Mouse (Mus musculus) CH12.LX (cell line): ENCODE measurements around the gene Pwwp2b. TPM values are rescaled to one million over a fixed set of nuclear protein-coding genes. Genes with fewer than 3 reads are reported as not detected.

ENCODE experiments used
- DNase-seq: peaks from one replicate; pipeline ENCODE4 v3.0.0-alpha.2; 2013; ENCODE audit errors: extremely low read depth
- H3K27ac ChIP-seq: 2 replicates; pipeline ENCODE4 v1.5.1; 2012; ENCODE audit warnings: low read depth, mild to moderate bottlenecking, control low read depth, moderate library complexity; ENCODE audit not compliant: insufficient read depth
- H3K27me3 ChIP-seq: replicated peaks from 2 replicates; pipeline ENCODE3; 2012; ENCODE audit warnings: inconsistent platforms
- H3K36me3 ChIP-seq, 2 experiments: replicated peaks in 1 of 2; 2 replicates each; pipeline versions ENCODE3 to v1.6.1; 2012; ENCODE audit warnings: inconsistent platforms in 1 of 2, low read length in 1 of 2, mild to moderate bottlenecking in 1 of 2, mixed read lengths in 1 of 2, moderate library complexity in 1 of 2; ENCODE audit not compliant: control insufficient read depth in 1 of 2, insufficient read depth in 1 of 2
- H3K4me1 ChIP-seq, 2 experiments: 2 replicates each; pipeline ENCODE4 v1.6.1; 2012; ENCODE audit warnings: inconsistent platforms in 1 of 2, moderate library complexity in 1 of 2; ENCODE audit not compliant: insufficient read depth in 2 of 2, control insufficient read depth in 1 of 2
- H3K4me2 ChIP-seq: 2 replicates; pipeline ENCODE4 v1.6.1; 2012; ENCODE audit warnings: low read depth, mild to moderate bottlenecking, control low read depth; ENCODE audit not compliant: poor library complexity, insufficient read depth, severe bottlenecking
- H3K4me3 ChIP-seq, 3 experiments: fragments of 150-350 bp in 1 of 3; sonication (generic) in 1 of 3; replicated peaks in 1 of 3; 2 replicates each; pipeline versions ENCODE3 to v1.5.1; 2011 to 2012; ENCODE audit warnings: low read depth in 2 of 3, low read length in 2 of 3, mild to moderate bottlenecking in 2 of 3, moderate library complexity in 2 of 3, control low read depth in 1 of 3, improper control_type of control experiment in 1 of 3, inconsistent platforms in 1 of 3, mixed read lengths in 1 of 3; ENCODE audit not compliant: poor library complexity in 1 of 3
- H3K79me2 ChIP-seq: replicated peaks from 2 replicates; pipeline ENCODE4 v1.6.1; 2012; ENCODE audit warnings: mild to moderate bottlenecking, moderate library complexity; ENCODE audit not compliant: control insufficient read depth, poor library complexity, insufficient read depth, severe bottlenecking; ENCODE audit errors: extremely low read depth
- H3K9ac ChIP-seq: 2 replicates; pipeline ENCODE4 v1.6.1; 2012; ENCODE audit warnings: low read depth, mild to moderate bottlenecking, control low read depth, moderate library complexity; ENCODE audit not compliant: insufficient read depth
- H3K9me3 ChIP-seq: replicated peaks from 2 replicates; pipeline ENCODE3; 2012; ENCODE audit warnings: low read length, inconsistent platforms, mixed read lengths
- CHD1 ChIP-seq: IDR thresholded peaks from 2 replicates; pipeline ENCODE4 v1.6.1; 2012; ENCODE audit warnings: low read depth, low read length, improper control_type of control experiment, inconsistent platforms
- ETS1 ChIP-seq: conservative IDR thresholded peaks from 2 replicates; pipeline ENCODE4 v1.6.1; 2012; ENCODE audit warnings: low read depth, mild to moderate bottlenecking, inconsistent platforms, low read length, improper control_type of control experiment, moderate library complexity
- JUN ChIP-seq: IDR thresholded peaks from 2 replicates; pipeline ENCODE4 v1.6.1; 2011; ENCODE audit warnings: low read depth, mild to moderate bottlenecking, low read length, improper control_type of control experiment, moderate library complexity; ENCODE audit not compliant: insufficient read depth
- MAFK ChIP-seq: IDR thresholded peaks from 2 replicates; pipeline ENCODE4 v1.6.1; 2011; ENCODE audit warnings: low read length, improper control_type of control experiment; ENCODE audit not compliant: insufficient replicate concordance
- MAX ChIP-seq: IDR thresholded peaks from 2 replicates; pipeline ENCODE4 v1.6.1; 2011; ENCODE audit warnings: low read length, improper control_type of control experiment
- MXI1 ChIP-seq: IDR thresholded peaks from 2 replicates; pipeline ENCODE4 v1.6.1; 2011; ENCODE audit warnings: mild to moderate bottlenecking, low read depth, low read length, improper control_type of control experiment
- MYC ChIP-seq: IDR thresholded peaks from 2 replicates; pipeline ENCODE4 v1.6.1; 2011; ENCODE audit warnings: low read depth, mild to moderate bottlenecking, improper control_type of control experiment, low read length
- NELFE ChIP-seq: IDR thresholded peaks from 2 replicates; pipeline ENCODE4 v1.6.1; 2011; ENCODE audit warnings: low read depth, low read length, improper control_type of control experiment
- PAX5 ChIP-seq: IDR thresholded peaks from 2 replicates; pipeline ENCODE4 v1.6.1; 2012; ENCODE audit warnings: low read length, inconsistent platforms, mixed read lengths
- POLR2A ChIP-seq: IDR thresholded peaks from 2 replicates; pipeline ENCODE4 v1.6.1; 2011; ENCODE audit warnings: low read depth, mild to moderate bottlenecking, improper control_type of control experiment, low read length
- RCOR1 ChIP-seq: conservative IDR thresholded peaks from 2 replicates; pipeline ENCODE4 v1.6.1; 2012; ENCODE audit warnings: low read depth, mild to moderate bottlenecking, inconsistent platforms, low read length, improper control_type of control experiment
- SMC3 ChIP-seq: IDR thresholded peaks from 2 replicates; pipeline ENCODE4 v1.6.1; 2011; ENCODE audit warnings: low read depth, low read length, improper control_type of control experiment
- TBP ChIP-seq: conservative IDR thresholded peaks from 2 replicates; pipeline ENCODE4 v1.6.1; 2011; ENCODE audit warnings: low read depth, low read length, improper control_type of control experiment
- USF2 ChIP-seq: conservative IDR thresholded peaks from 2 replicates; pipeline ENCODE4 v1.6.1; 2011; ENCODE audit warnings: low read depth, low read length, improper control_type of control experiment
- ZC3H11A ChIP-seq: IDR thresholded peaks from 2 replicates; pipeline ENCODE4 v1.6.1; 2012; ENCODE audit warnings: low read depth, mild to moderate bottlenecking, inconsistent platforms, low read length, improper control_type of control experiment
- ZKSCAN1 ChIP-seq: IDR thresholded peaks from 2 replicates; pipeline ENCODE4 v1.6.1; 2012; ENCODE audit warnings: low read depth, inconsistent platforms, low read length, improper control_type of control experiment, borderline replicate concordance
- ZNF384 ChIP-seq: IDR thresholded peaks from 2 replicates; pipeline ENCODE4 v1.6.1; 2012; ENCODE audit warnings: low read depth, low read length, improper control_type of control experiment, inconsistent platforms
- dilution Hi-C: fragments of 300-500 bp; cut with MboI; formaldehyde crosslinking; loops from 2 replicates; pipeline ENCODE4 v1.14.3; 2020; ENCODE audit warnings: low sequenced_read_pairs; ENCODE audit not compliant: extremely low pct_unique_long_range_greater_than_20kb, extremely low pct_ligation_motif_present
- in situ Hi-C: fragments of 300-500 bp; cut with MboI; formaldehyde crosslinking; loops from 3 replicates; pipeline ENCODE4 v1.14.3; 2019; ENCODE audit warnings: low sequenced_read_pairs, low pct_ligation_motif_present, low pct_unique_long_range_greater_than_20kb, mixed read lengths
- polyA plus RNA-seq: library from polyadenylated mRNA; unstranded; fragments of >175 nt; gene quantifications from 2 replicates; pipeline ENCODE4 v1.2.1, GENCODE M21; 2012; ENCODE audit warnings: low read depth; ENCODE audit not compliant: insufficient read length
- total RNA-seq, 2 experiments: library from RNA; depleted of rRNA; stranded (reverse); fragments of 300-350 nt in 1 of 2; fragments of >200 nt in 1 of 2; gene quantifications; 2 replicates each; pipeline ENCODE4 v1.2.3; 2012 to 2014

The Pwwp2b gene
- total and polyA plus RNA-seq, 3 experiments: 0.08 TPM; not detected in 2

- TF ChIP-seq USF2 (no peak), RCOR1 (no peak), ZNF384 (no peak), MAFK (no peak)
- TF ChIP-seq, all 38 proteins: peak for 0
- dilution Hi-C loops: no loop called here
These were observed 45.1 kb downstream of the Pwwp2b start for GRCm38 (mm10) chr7:139293350-139293749.

GRCm38 (mm10) chr7:139294076-139294475, 45.8 kb downstream of the Pwwp2b start:
- H3K36me3 ChIP-seq: no peaks in the 10 kb centered on the region
- in situ Hi-C loops (no loop called here), dilution Hi-C loops (no loop called here)
- no peaks in the 10 kb centered on the region for H3K79me2 ChIP-seq
- no peak overlapping the region for H3K9ac ChIP-seq
- H3K27ac ChIP-seq: no peak overlapping the region
- no peak overlapping the region for H3K4me3 ChIP-seq
- H3K4me1 ChIP-seq: peaks cover 10 to 19% of the 10 kb centered on the region in 2 experiments
- no peak overlapping the region for H3K4me2 ChIP-seq
- H3K9me3 ChIP-seq: peaks cover 2% of the 10 kb centered on the region
- TF ChIP-seq ZC3H11A: no peak
- TF ChIP-seq TBP: no peak
- no peak for TF ChIP-seq USF2
- no peak for TF ChIP-seq JUN
- TF ChIP-seq RCOR1: no peak
- TF ChIP-seq ZNF384: no peak
- TF ChIP-seq NELFE: no peak
- no peak for TF ChIP-seq ZKSCAN1
- no peak for TF ChIP-seq MAX
- TF ChIP-seq CHD1: no peak
- no peak for TF ChIP-seq MXI1
- TF ChIP-seq MAFK: no peak
- TF ChIP-seq ETS1: no peak
- no peak for TF ChIP-seq PAX5
- TF ChIP-seq MYC: no peak
- no peak for TF ChIP-seq SMC3
- TF ChIP-seq POLR2A: no peak
- no peak for DNase-seq
- peaks cover 22% of the 10 kb centered on the region for H3K27me3 ChIP-seq

More at GRCm38 (mm10) chr7:139293350-139293749, 45.1 kb downstream of the Pwwp2b start:
- Histone ChIP-seq H3K9me3 (peaks cover 2% of the 10 kb centered on the region), H3K27me3 (peaks cover 29% of the 10 kb centered on the region), H3K36me3 (no peaks in the 10 kb centered on the region), H3K9ac (no peak overlapping the region), H3K4me3 (no peak overlapping the region), H3K79me2 (no peaks in the 10 kb centered on the region), H3K4me1 (peaks cover 10 to 19% of the 10 kb centered on the region in 2 experiments), H3K4me2 (no peak overlapping the region), H3K27ac (no peak overlapping the region)
- DNase-seq: no peak
- in situ Hi-C loops: no loop called here
